Mouse (Mus musculus): ENCODE results near the gene Rimbp2.
A peak's percentile ranks its signal among the peaks of the same experiment; 100 is the strongest.
"Not testable (repeated sequence)": the region's sequence is repeated elsewhere in the genome, so short reads cannot be mapped to it uniquely, and the experiment has no call there.

The Rimbp2 gene

DNA sequence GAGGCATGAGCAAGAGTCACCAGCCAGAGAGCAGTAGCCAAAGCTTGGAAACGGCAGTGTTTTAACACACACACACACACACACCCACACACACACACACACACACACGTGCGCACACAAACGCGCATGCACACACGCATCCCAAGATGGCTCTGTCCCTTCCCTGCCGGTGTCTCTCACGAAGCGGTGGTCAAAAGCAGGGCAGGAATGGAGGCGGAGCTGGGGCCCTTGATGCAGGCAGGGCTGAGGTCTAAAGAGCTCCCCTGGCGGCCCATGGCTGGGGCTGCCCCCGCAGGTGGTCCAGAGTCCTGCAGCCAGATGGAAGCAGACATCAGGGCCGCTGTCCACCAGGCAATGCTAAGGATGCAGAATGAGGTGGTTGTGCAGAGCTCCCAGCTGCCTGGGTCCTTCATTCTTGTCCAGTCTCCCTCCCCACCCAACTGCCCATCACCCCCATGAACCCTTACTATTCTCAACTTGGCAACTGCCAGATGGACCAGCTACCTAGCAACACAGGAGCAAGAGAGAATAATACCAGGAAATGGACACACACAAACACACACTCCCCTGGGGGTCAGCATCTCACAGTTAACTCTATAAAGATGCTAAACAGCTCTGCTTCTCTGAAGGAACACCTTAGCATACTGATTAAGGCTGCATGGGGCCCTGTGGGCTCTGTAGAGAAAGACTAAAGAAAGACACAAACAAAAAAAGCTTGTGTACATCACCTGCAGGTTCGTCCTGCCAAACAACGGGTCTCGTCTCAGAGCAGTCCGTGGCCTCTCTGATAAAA is at the start of gene Rimbp2:
TSS of gene Rimbp2 (minus strand) at position 209 of the 793 bp plus-strand sequence.
- DNase-seq (ENCODE audit: low spot score in 2 of 2), result peak; percentile 58 to 64

DNA sequence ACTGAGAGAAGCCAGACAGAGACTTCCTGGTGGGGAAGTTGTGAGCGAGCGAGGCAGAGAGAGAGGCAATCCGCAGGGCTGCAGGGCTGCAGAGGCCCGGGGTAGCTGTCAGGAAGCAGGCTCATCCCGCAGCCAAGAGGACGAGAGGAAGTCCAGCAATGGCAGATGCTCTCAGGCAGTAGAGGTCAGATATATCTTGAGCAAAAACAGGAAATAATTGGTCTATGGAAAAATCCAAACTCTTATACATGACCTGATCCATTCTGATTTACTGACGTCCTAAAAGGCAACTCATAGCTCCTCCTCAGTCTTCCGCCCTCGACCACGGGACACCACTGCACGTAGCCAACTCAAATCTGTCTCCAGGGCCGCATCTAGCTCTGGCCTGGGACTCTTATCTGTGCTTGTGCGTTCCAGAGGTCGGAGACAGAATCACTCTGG is 49.3 kb upstream of the Rimbp2 start:
- no peak for DNase-seq (ENCODE audit: low spot score in 2 of 2)

DNA sequence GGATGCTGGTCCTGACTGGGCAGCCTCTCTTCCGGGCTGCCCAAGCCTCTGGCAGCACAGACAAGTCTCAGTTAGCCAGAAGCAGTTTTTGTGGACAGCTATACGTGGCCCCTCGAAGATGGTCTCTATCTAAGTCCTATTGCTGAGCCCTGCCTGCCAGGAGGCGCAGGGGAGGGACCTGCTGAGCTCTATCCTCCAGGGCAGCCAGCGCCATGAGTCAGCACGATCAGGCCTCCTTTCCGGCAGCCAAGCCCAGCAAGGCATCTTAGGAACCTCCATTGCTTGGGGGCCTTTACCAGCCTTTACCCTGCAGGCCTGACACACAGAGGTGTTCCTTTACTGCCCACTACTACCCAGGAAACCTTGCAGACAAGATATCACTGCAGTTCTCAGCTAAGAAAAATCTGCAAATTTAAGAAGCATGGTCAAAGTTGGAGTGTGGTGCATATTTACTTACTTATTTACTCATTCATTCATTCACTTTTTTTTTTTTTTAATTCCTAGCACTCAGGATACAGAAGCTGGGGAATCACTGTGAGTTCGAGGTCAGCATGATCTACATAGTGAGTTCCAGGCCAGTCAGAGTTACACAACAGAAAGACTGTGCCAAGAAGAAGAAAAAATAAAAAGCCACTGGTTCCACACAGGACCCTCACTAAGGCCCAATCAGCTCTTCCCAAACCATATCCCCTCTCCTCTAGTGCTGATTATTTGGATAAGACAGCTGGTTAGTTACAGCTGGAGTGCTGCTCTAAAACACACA is 47.6 kb upstream of the Rimbp2 start:
- DNase-seq (ENCODE audit: low spot score in 2 of 2), result no peak

DNA sequence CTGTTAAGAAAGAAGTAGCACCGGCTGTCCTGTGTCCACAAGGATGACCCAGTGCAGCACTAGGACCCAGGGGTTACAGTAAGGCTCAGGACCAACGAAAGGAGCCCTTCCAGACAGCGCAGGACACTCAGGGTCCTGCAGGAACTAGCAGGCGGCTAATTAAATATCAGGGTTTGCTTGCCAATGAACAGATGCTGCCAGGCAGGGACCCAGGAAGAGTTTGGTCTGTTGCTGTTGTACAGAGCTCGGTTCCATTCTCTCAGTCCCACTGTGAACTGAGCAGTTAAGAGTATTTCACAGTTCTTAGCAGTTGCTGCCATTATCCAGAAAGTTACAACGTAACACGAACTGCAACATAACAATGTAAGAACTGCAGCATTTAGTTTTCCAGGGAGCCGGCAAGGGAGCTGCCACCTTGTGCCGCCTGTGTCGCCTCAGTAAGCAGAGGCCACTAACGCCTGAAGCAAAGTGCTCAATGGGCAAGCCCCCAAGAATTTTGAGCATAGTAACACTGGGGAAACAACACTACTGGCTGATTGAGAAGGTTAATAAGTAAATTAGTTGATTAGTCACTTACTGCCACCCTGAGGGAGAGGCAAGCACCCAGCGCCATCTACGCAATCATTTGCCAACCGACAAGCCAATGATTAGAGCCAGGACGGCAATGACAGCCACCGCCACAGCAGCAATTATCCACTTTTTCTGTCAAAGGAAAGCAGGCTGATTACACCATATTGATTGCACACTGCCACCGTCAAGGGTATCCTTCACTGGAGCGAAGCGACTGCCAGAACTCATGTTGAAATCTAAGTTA is 34.1 kb upstream of the Rimbp2 start:
- no peak for DNase-seq (ENCODE audit: low spot score in 2 of 2)

DNA sequence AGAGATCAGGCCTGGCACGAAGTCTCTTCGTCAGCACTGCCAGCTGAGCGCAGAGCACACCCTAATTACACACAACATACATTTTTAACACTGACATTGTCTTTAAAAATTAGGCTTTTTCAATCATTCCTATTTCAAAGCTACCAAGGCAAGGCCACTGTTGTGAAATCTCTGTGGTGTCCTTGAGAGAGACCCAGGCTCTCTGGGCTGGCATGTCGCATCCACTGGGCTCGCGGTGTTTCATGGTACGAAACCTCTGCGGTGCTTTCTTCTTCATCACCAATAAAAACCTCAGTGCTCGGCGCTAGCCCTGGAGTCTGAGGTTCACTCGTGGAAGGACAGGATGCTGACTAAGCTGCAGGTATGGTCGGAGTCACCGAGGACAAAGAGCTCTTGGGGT is 32.7 kb upstream of the Rimbp2 start:
- no peak for DNase-seq (ENCODE audit: low spot score in 2 of 2)

DNA sequence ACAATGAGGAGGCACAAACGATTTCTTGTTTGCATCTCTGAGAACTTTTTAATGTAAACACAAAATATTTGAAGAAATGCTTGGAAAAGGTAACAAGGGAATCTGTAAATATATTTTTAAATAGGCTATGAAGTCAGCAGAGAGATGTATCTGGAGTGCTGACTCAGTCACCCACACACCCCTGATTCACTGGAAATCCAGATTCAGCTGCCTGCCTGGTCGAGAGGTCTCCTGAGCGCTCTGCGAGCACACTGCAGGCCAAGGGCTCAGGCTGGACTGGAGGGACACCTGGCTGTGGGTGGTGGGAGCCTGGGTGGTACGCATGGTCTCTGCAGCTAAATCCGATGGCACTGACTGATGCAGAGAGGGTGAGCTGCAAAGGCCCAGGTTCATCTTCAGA is 31.2 kb upstream of the Rimbp2 start:
- no peak for DNase-seq (ENCODE audit: low spot score in 2 of 2)

DNA sequence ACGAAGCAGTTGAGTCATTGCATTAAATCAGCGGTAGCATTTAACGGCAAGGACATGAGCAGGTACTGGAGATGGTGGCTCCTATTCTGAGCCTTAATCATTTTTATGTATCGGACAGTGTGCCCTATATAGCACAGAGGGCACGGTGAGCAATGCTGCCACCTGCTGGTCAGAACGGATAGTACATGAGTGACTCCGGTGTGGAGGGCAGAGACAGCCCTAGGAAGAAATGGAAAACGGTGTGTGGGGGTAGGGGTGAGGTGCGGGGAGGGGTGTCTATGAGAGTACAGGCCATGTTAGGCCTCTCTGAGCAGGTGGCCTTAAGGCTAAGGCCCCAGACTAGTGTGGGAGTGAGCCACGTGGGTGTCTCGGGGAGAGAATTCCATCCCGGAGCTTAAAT is 28.3 kb upstream of the Rimbp2 start:
- peak in 1 of 2 experiments; percentile 52 for DNase-seq (ENCODE audit: low spot score in 2 of 2)

DNA sequence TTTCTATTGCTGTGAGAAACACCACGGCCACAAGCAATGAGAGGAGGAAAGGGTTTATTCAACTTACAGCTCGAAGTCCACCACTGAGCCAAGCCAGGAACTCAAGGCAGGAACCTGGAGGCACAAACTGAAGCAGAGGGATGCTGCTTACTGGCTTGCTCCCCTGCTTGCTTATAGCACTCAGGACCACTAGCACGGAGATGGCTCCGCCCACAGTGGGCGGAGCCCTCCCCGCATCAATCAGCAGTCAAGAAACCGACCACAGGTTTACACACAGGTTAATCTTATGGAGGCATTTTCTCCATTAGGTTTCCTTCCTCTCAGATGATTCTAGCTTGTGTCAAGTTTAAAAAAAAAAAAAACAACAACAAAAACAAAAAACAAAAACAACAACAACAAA is 27.6 kb upstream of the Rimbp2 start:
- no peak for DNase-seq (ENCODE audit: low spot score in 2 of 2)

DNA sequence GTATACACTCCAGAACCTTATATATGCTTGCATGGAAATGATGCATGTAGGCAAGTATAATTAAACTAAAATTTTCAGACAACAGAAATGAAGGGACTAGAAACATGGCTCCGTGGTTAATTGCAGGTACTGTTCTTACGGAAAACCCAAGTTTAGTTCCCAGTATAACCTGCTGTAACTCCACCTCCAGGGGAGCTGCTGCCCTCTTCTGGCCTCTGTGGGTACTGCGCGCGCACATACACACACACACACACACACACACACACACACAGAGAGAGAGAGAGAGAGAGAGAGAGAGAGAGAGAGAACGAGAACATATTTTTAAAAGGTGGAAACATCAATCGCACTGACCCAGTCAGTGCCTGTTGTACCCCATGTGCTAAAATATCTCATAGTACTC is 25.7 kb upstream of the Rimbp2 start:
- DNase-seq (ENCODE audit: low spot score in 2 of 2), result no peak

DNA sequence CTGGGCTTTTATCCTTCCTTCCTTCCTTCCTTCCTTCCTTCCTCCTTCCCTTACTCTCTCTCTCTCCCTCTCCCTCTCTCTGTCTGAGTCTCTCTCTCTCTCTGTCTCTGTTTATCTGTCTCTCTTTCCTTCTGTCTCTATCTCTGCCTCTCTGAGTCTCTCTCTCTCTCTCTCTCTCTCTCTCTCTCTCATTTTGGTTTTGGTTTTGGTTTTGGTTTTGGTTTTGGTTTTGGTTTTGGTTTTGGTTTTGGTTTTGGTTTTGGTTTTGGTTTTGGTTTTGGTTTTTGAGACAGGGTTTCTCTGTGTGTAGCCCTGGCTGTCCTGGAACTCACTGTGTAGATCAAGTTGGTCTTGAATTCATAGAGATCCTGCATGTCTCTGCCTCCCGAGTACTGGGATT is 24.2 kb upstream of the Rimbp2 start:
- not testable (repeated sequence) for DNase-seq (ENCODE audit: low spot score in 2 of 2)

DNA sequence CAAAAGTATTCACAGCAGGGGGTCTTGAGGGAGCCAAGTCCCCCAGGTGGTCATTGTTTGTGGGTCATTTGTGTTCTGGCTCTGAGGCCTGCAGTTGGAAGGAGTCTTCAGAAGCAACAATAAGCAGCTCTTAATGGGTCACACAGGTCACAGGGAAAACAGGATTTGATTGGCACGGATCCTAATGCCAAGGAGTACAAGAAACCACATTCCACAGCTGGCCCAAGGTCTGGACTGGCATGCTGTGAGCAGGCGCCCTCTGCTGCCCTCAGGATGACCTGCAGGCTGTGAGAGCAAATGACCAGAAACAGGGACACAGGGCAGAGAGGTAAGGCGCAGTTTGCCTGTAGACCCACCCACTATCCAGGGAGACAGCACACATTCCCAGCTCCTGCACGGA is 23.0 kb upstream of the Rimbp2 start:
- no peak for DNase-seq (ENCODE audit: low spot score in 2 of 2)

DNA sequence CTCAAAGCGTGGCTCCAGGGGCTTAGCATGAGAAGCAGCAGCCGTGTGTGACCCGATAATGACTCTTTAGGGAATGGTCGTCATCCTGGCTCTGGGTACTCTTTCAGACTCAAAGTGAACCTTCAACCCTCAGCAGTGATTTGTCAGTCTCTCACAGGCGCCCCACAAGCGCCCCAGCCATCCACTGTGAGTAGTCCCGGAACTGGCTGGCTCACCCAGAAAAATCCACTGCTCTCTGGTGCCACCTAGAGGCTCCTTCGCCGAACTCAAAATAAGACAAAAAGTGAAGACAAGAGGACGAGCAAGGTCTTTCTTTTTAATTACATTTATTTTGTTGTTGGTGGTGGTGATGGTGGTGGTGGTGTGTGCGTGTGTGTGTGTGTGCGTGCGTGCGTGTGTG is 18.0 kb upstream of the Rimbp2 start:
- DNase-seq (ENCODE audit: low spot score in 2 of 2), result peak in 1 of 2 experiments; percentile 76

DNA sequence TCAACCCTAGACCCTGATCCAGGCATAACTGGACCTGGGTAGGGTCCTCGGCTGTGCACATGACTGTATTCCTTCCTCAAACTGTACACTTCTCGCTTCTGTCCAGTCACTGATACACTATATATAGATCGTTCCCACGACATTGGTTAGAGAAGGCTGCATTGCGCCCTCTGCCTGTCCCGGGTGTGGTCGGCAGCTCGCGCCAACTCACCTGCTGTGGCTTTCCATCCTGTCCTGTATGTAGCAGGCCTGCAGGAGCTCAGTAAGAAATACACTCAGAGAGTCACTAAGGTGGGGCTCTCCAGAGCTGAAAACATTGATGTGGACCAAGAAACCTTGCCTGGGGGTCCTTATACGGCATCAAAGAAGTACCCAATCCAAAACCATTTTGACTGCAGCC is 17.6 kb upstream of the Rimbp2 start:
- no peak for DNase-seq (ENCODE audit: low spot score in 2 of 2)

DNA sequence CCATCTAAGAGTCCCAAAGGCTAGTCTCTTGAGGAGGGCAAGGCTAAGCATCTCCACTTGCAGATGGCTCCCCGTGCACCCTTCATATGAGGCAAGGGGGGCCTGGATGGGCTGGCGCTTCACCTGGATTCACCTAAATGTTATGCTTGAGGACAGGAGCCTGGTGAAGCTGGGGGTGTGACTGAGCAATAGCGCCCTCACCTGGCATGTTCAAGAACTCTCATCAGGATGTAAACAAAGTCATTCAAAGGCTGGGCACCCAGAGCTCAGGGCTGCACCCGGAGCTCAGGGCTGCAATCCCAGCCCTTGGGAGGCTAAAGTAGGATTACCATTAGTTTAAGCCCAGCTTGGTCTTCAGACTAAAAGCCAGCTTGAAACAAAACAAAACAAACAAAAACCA is 11.1 kb upstream of the Rimbp2 start:
- DNase-seq (ENCODE audit: low spot score in 2 of 2), result no peak

DNA sequence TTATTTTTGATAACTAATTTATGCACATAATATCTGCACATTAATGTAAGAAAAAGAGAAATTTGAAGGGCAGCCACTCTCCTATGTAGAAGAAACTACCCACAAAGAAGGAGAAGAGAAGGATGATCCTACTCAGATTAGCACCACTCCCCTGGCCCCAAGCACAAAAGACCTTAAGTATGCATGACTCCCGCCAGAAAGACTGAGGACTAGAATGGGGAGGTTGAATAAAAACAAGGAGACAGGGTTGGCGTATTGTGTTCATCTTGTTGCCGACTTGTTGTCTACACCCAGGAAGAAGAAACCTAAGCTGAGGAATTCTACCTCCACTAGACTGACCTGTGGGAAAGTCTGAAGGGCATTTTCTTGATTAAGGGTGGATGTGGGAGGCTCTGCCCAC is 5.6 kb upstream of the Rimbp2 start:
- no peak for DNase-seq (ENCODE audit: low spot score in 2 of 2)

DNA sequence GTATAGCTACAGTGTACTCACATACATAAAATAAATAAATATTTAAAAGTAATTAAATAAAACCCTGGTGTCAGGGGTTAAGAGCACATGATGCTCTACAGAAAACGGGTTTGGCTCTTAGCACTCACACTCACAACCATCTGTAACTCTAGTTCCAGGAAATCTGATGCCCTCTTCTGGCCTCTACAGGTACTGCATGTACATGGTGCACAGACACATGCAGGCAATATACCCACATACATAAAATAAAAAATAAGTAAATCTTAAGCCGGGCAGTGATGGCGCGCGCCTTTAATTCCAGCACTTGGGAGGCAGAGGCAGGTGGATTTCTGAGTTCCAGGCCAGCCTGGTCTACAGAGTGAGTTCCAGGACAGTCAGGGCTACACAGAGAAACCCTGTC is 1.1 kb upstream of the Rimbp2 start:
- DNase-seq (ENCODE audit: low spot score in 2 of 2), result not testable (repeated sequence)

DNA sequence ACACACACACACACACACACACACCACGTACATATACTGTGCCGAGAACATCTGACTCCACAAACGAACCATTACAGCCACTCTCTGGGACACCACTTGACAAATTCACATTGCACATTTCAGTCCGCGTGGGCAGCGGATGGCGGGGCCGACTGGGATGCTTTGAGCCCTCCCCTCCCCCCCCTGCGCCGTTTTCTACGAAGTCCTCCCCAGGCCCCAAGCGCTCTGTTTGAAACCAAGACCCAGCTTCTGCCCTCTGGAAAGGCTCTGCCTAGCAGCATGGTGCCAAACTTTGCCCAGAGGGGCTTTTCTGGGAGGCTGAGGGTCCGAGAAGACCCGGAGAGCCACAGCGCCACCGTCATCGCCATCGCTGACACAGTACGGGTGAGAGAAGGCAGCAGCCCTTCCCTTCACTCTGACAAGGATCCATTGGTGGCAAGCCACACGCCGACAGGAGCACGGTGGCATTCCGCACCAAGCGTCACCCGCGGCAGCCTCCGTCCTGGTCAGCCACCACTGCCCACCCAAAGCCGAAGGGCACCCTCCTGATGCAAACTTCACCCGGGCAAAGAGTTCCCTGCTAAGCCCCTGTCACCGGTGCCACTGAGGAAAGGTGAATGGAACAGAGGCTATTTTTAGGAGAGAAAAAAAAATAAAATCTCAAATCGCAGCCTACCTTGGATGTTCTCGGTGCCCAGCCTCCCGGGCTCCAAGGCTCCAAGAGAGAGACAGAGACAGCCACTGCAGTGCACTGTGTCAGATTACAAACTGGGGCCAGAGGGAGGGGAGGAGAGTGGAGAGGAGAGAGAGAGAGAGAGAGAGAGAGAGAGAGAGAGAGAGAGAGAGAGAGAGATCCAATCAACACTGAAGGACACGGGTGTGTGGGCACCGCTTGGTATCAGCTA is 743 bp downstream of the Rimbp2 start:
- DNase-seq (ENCODE audit: low spot score in 2 of 2), result peak in 1 of 2 experiments; percentile 42

DNA sequence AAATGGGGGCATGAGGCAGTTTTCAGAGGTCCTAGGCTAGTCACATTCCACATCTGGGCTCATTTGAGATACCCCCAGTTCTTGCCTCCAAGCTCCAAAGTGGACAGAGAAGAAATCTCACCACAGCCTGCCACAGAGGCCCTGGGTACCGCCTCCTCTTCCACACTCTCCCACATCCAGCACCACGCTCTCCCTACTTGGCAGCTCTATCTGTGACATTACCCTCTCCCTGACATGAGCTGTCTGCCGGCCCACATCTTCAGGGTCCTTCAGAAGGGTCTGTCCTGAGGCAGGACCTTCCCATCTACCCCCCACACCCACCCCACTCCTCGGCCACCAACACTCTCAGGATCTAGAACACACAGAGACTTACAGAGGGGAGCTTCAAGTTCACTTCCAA is 1.8 kb downstream of the Rimbp2 start:
- no peak for DNase-seq (ENCODE audit: low spot score in 2 of 2)

DNA sequence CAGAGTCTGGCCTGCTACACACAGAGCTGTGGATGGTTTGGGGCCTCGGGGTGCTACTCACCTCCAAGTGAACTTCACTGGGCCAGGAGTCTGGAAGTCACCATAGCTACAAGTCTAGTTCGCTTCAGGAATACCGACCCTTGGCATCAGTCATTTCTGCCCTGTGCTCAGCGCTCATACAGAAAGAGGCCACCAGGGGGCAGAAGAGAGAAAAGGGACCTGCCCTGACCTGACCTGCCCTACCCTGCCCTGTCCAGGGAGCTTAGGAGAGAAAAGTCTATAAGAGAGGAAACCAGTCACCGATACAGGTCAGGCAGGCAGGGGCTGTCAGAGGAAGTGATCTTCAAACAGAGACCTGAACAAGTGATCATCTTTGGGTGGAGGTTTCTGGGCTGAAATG is 6.2 kb downstream of the Rimbp2 start:
- no peak for DNase-seq (ENCODE audit: low spot score in 2 of 2)

DNA sequence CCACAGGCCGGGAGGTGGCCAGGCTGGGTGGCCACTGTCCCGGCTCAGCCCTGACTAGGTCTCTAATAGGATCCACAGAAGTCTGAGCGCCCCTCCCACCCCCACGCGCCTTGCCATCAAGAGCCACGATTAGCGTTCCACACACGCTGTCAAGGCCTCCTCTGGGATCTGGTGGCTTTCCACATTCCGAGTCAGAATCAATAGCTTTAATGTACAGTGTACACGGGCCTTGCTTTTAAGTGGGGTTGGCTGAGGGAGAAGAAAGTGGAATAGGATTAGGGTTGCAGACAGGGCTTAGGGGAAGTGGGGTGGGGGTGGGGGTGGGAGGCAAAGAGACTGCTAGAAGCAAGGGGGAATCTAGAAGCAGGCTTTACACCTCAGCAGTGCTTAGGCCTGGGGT is 12.8 kb downstream of the Rimbp2 start:
- no peak for DNase-seq (ENCODE audit: low spot score in 2 of 2)

DNA sequence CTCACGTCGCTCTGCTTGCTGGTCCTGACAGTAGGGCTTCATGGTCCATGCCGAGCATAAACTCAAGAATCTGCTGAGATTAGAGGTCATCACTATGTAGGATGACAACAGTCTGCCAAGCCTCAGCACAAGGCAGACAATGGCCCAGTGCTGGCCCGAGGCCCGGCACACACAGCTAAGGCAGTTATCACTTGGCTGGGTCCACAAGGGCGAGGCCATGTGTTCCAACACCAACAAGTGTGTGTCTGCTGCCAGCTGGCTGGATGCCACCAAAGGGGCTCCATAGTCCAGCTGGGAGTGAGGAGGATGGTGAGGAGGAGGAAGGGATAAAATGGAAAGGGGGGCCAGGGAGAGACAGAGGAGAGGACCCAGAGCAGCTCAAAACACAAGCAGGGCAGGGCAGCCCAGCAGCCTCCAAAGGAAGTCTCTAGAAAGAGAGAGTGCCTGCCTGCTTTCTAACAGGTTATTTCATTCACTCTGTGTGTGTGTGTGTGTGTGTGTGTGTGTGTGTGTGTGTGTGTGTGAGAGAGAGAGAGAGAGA is 17.9 kb downstream of the Rimbp2 start:
- DNase-seq (ENCODE audit: low spot score in 2 of 2), result no peak

All from frontal cortex, postnatal 10 days (tissue).